Mouse (Mus musculus) myocyte (in vitro differentiated cells): Measurements from ENCODE around the gene Adamts12. TPM values are rescaled to one million over a fixed set of nuclear protein-coding genes. Genes with fewer than 3 reads are reported as not detected.

Experiments used
- H3K27me3 ChIP-seq: one replicate; pipeline ENCODE4 v1.6.1; 2011; ENCODE audit not compliant: control insufficient read depth, insufficient read depth, insufficient read length
- H3K36me3 ChIP-seq: one replicate; pipeline ENCODE4 v1.6.1; 2011; ENCODE audit not compliant: control insufficient read depth, insufficient read depth
- H3K4me2 ChIP-seq: one replicate; pipeline ENCODE4 v1.6.1; 2011; ENCODE audit warnings: low read depth, control low read depth
- H3K4me3 ChIP-seq: one replicate; pipeline ENCODE4 v1.5.1; 2011; ENCODE audit warnings: mild to moderate bottlenecking, control low read depth, moderate library complexity
- H3K79me2 ChIP-seq: one replicate; pipeline ENCODE4 v1.6.1; 2011; ENCODE audit not compliant: control insufficient read depth, insufficient read depth
- H3ac ChIP-seq: one replicate; pipeline ENCODE4 v1.6.1; 2011; ENCODE audit not compliant: control insufficient read depth, insufficient read length
- CEBPB ChIP-seq: IDR thresholded peaks from 2 replicates; pipeline ENCODE4 v1.6.1; 2011; ENCODE audit warnings: mild to moderate bottlenecking, moderate library complexity; ENCODE audit not compliant: poor library complexity, insufficient read depth, severe bottlenecking
- E2F4 ChIP-seq: IDR thresholded peaks from one replicate; pipeline ENCODE4 v1.6.1; 2011; ENCODE audit warnings: mild to moderate bottlenecking, control low read depth, moderate library complexity; ENCODE audit not compliant: insufficient read depth
- MAX ChIP-seq: IDR thresholded peaks from one replicate; pipeline ENCODE4 v1.6.1; 2011; ENCODE audit warnings: low read depth, mild to moderate bottlenecking, control low read depth
- MYOD1 ChIP-seq, 3 experiments: IDR thresholded peaks; one replicate each; pipeline ENCODE4 v1.6.1; 2011; ENCODE audit warnings: control low read depth in 2 of 3, low read depth in 2 of 3, mild to moderate bottlenecking in 2 of 3, moderate library complexity in 1 of 3; ENCODE audit not compliant: insufficient read length in 2 of 3, control insufficient read depth in 1 of 3
- MYOG ChIP-seq, 3 experiments: IDR thresholded peaks; one replicate each; pipeline ENCODE4 v1.6.1; 2011; ENCODE audit warnings: control low read depth in 2 of 3, low read depth in 2 of 3, mild to moderate bottlenecking in 2 of 3; ENCODE audit not compliant: insufficient read length in 2 of 3, control insufficient read depth in 1 of 3, insufficient read depth in 1 of 3
- POLR2A ChIP-seq: IDR thresholded peaks from one replicate; pipeline ENCODE4 v1.6.1; 2011; ENCODE audit warnings: low read depth, mild to moderate bottlenecking, control low read depth, moderate library complexity; ENCODE audit not compliant: insufficient read length
- POLR2AphosphoS2 ChIP-seq: IDR thresholded peaks from one replicate; pipeline ENCODE4 v1.6.1; 2011; ENCODE audit warnings: low read depth, control low read depth; ENCODE audit not compliant: insufficient read length
- REST ChIP-seq: IDR thresholded peaks from one replicate; pipeline ENCODE4 v1.6.1; 2011; ENCODE audit warnings: mild to moderate bottlenecking, control low read depth, moderate library complexity; ENCODE audit not compliant: insufficient read depth, insufficient read length
- SRF ChIP-seq: IDR thresholded peaks from one replicate; pipeline ENCODE4 v1.6.1; 2011; ENCODE audit warnings: low read depth; ENCODE audit not compliant: control insufficient read depth, insufficient read length
- TCF12 ChIP-seq: IDR thresholded peaks from one replicate; pipeline ENCODE4 v1.6.1; 2011; ENCODE audit warnings: mild to moderate bottlenecking, control low read depth; ENCODE audit not compliant: poor library complexity, insufficient read depth, severe bottlenecking
- TCF3 ChIP-seq: IDR thresholded peaks from one replicate; pipeline ENCODE4 v1.6.1; 2011; ENCODE audit warnings: low read depth, control low read depth; ENCODE audit not compliant: insufficient read length
- USF1 ChIP-seq: IDR thresholded peaks from one replicate; pipeline ENCODE4 v1.6.1; 2011; ENCODE audit warnings: low read depth, mild to moderate bottlenecking, control low read depth, moderate library complexity
- polyA plus RNA-seq: library from polyadenylated mRNA; unstranded; fragments of >200 nt; fragmentation: generic; extraction: Trizol; gene quantifications from one replicate; pipeline ENCODE4 v1.2.1, GENCODE M21; 2012; ENCODE audit warnings: missing spikeins

Adamts12 gene
- polyA plus RNA-seq, 1 experiment = 0.55 TPM

- no peak overlapping the region for H3K4me2 ChIP-seq
- H3K27me3 ChIP-seq = no peaks in the 10 kb centered on the region
- H3K36me3 ChIP-seq = no peaks in the 10 kb centered on the region
- H3ac ChIP-seq = no peak overlapping the region
- no peak overlapping the region for H3K4me3 ChIP-seq
- H3K79me2 ChIP-seq = no peaks in the 10 kb centered on the region
- TF ChIP-seq POLR2A (no peak), TCF12 (no peak), E2F4 (no peak), MYOG (IDR thresholded peaks at IDR 0.05; ENCODE audit: control insufficient read depth in 1 of 3, insufficient read depth in 1 of 3, insufficient read length in 2 of 3, low read depth in 2 of 3) (no peak), MYOD1 (IDR thresholded peaks at IDR 0.05; ENCODE audit: control insufficient read depth in 1 of 3, insufficient read length in 2 of 3, low read depth in 2 of 3) (no peak), POLR2AphosphoS2 (no peak), CEBPB (no peak), TCF3 (no peak), REST (no peak), MAX (no peak)
These were observed 11.3 kb downstream of the Adamts12 start for GRCm38 (mm10) chr15:11075726-11076361.

DNA sequence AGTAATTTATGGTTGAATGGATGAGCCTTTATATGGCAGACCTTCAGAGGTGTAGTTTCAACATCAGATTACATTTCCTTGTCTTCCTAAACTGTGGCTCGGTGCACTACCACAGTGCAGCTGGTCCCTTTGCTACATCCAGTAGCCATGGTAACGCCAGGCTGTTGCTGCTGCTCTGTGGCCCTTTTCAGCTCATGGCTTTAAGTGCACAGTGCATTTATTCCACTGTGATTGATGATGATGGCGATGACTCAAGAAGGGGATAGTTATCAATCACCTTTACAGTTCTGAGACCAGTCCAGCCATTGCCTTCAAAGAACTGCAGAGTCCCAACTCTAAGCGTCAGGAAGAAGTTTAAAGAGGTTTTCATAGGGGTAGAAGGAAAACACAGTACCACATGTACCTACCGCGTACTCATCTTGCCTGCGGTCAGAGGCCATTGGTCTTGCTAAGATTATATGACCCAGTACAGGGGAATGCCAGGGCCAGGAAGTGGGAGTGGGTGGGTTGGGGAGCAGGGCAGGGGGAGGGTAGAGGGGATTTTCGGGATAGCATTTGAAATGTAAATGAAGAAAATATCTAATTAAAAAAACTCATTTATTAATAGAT, 18.5 kb downstream of the Adamts12 start:
- H3K79me2 ChIP-seq = no peaks in the 10 kb centered on the region
- H3K27me3 ChIP-seq = no peaks in the 10 kb centered on the region
- H3K4me3 ChIP-seq = no peak overlapping the region
- no peaks in the 10 kb centered on the region for H3K36me3 ChIP-seq
- no peak overlapping the region for H3ac ChIP-seq
- TF ChIP-seq POLR2AphosphoS2 = no peak
- TF ChIP-seq MYOD1 (IDR thresholded peaks at IDR 0.05; ENCODE audit: control insufficient read depth in 1 of 3, insufficient read length in 2 of 3, low read depth in 2 of 3) = no peak
- no peak for TF ChIP-seq TCF12
- no peak for TF ChIP-seq MAX
- no peak for TF ChIP-seq USF1
- TF ChIP-seq MYOG (IDR thresholded peaks at IDR 0.05; ENCODE audit: control insufficient read depth in 1 of 3, insufficient read depth in 1 of 3, insufficient read length in 2 of 3, low read depth in 2 of 3) = no peak
- no peak for TF ChIP-seq POLR2A
- no peak for TF ChIP-seq TCF3
- TF ChIP-seq SRF = no peak
- TF ChIP-seq REST = no peak
- no peak for TF ChIP-seq E2F4
- no peak for TF ChIP-seq CEBPB
- H3K4me2 ChIP-seq = no peak overlapping the region

DNA sequence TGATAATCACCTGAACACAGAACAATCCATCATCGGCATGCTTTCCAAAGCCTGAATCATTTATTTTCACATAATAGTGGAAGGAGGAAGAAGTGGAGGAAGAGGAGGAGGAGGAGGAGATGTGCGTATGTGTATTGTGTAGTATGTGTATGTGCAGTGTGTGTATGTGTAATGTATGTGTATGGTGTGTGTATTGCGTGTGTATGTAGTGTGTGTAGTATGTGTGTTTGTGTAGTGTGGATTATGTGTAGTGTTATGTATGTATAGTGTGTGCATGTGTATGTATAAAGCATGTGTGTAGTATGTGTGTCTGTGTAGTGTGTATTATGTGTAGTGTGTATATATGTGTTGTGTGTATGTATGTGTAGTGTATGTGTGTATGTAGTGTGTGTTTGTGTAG, 19.1 kb downstream of the Adamts12 start:
- Histone ChIP-seq H3ac (no peak overlapping the region), H3K36me3 (no peaks in the 10 kb centered on the region), H3K4me2 (no peak overlapping the region), H3K4me3 (no peak overlapping the region), H3K79me2 (no peaks in the 10 kb centered on the region), H3K27me3 (no peaks in the 10 kb centered on the region)
- TF ChIP-seq SRF = no peak
- no peak for TF ChIP-seq POLR2A

- H3K4me3 ChIP-seq = no peak overlapping the region
- peak overlapping the region; percentile 65 for H3K4me2 ChIP-seq
- no peak overlapping the region for H3ac ChIP-seq
- no peaks in the 10 kb centered on the region for H3K27me3 ChIP-seq
- no peaks in the 10 kb centered on the region for H3K36me3 ChIP-seq
- TF ChIP-seq E2F4 (no peak), TCF3 (no peak), REST (no peak), USF1 (no peak), MYOD1 (IDR thresholded peaks at IDR 0.05; ENCODE audit: control insufficient read depth in 1 of 3, insufficient read length in 2 of 3, low read depth in 2 of 3) (no peak), POLR2AphosphoS2 (no peak), SRF (no peak), POLR2A (no peak), TCF12 (no peak), MAX (no peak), CEBPB (no peak), MYOG (IDR thresholded peaks at IDR 0.05; ENCODE audit: control insufficient read depth in 1 of 3, insufficient read depth in 1 of 3, insufficient read length in 2 of 3, low read depth in 2 of 3) (no peak)
- H3K79me2 ChIP-seq = no peaks in the 10 kb centered on the region
These were observed 19.8 kb downstream of the Adamts12 start for GRCm38 (mm10) chr15:11084241-11084992.

GRCm38 (mm10) chr15:11084993-11085365, 20.4 kb downstream of the Adamts12 start:
- peak overlapping the region; percentile 65 for H3K4me2 ChIP-seq
- no peak overlapping the region for H3K4me3 ChIP-seq
- H3ac ChIP-seq = no peak overlapping the region
- H3K27me3 ChIP-seq = no peaks in the 10 kb centered on the region
- TF ChIP-seq POLR2AphosphoS2 (no peak), SRF (no peak), MAX (no peak), TCF3 (no peak), CEBPB (no peak), POLR2A (no peak), REST (no peak), E2F4 (no peak), MYOG (IDR thresholded peaks at IDR 0.05; ENCODE audit: control insufficient read depth in 1 of 3, insufficient read depth in 1 of 3, insufficient read length in 2 of 3, low read depth in 2 of 3) (no peak), USF1 (no peak)
- no peaks in the 10 kb centered on the region for H3K36me3 ChIP-seq
- no peaks in the 10 kb centered on the region for H3K79me2 ChIP-seq
